Mouse (Mus musculus): ENCODE measurements around the gene Zfp704. TPM values are rescaled to one million over a fixed set of nuclear protein-coding genes. Genes with fewer than 3 reads are reported as not detected.
A peak's percentile ranks its signal among the peaks of the same experiment; 100 is the strongest.

Gene Zfp704
- total RNA-seq (2021) = 10 to 100 TPM; 13.4 to 16.6 TPM
- long read RNA-seq, experiment 1, full-length matches to known transcripts = 8 of 15 reads
- long read RNA-seq, experiment 1, partial matches to known transcripts = 2 of 15 reads
- long read RNA-seq, experiment 1, other reads (novel, unspliced or antisense) = 5 of 15 reads
- long read RNA-seq, experiment 2, full-length matches to known transcripts = 6 of 14 reads
- long read RNA-seq, experiment 2, partial matches to known transcripts = 1 of 14 reads
- long read RNA-seq, experiment 2, other reads (novel, unspliced or antisense) = 7 of 14 reads

GRCm38 (mm10) chr3:9609581-9610341 lies at the start of gene Zfp704:
Gene Zfp704, minus strand, starts transcription at chr3:9610085.
- peak; percentile 72 for DNase-seq

GRCm38 (mm10) chr3:9633036-9634005 lies 23.4 kb upstream of the Zfp704 start:
- no peak for DNase-seq

DNA sequence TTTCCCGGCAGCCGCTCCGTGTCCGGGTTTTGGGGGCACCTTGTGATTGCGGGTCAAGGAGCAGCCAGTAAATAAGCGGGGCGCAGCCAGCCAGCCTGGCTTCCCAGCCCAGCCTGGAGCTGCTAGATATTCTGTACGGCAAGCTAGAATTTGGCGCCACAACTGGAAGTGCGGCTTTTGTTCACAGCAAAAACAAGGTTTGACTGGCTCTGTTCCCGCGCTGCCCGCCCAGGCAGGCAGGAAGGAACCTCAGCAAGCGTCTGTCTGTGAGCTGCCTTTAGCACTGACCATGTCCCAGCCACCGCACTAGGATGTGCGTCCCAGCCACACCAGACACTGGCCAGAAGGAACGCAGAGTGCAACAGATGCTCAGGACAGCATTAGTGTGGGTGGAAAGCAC lies 20.1 kb upstream of the Zfp704 start:
- DNase-seq = peak; percentile 41

DNA sequence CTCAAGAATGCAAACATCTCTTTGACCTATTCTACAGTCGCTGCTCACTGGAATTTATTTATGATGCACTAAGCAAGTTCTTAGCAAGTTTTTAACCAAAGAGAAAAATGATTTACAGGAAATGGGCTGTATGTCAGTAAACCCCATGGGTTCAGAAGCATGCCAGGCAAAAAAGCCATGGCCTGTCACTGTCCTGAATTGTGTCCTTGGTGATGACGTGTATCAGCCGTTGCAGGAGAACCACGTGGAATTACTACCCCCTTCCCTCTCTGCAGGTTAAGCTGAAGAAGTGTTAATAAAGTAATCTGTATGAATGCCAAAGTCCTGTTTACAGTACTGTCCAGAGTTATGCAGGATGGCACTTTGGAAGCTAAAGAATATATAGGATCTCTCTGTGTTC lies 18.2 kb upstream of the Zfp704 start:
- no peak for DNase-seq

DNA sequence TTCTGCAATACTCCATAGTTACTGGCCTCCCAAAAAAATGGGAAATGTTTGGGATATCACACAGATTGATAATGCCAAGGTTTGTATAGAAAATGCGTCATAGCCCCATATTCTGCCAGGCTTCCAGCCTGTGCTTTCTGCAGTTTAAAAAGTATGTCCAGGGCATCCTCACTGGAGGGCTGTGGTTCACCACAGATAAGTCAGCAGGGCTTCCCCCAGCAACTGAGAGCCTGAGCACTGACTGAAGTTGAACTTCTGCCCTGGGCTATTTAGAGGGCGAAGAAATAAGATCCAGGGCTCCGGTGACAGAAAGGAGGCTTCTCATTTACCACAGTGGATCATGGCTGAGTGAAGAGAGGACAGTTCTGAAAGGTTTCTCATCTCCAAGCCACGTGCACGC lies 16.3 kb upstream of the Zfp704 start:
- no peak for DNase-seq

GRCm38 (mm10) chr3:9620611-9621010 lies 10.7 kb upstream of the Zfp704 start:
- DNase-seq = no peak

GRCm38 (mm10) chr3:9619562-9620275 lies 9.8 kb upstream of the Zfp704 start:
- DNase-seq = no peak

- DNase-seq = no peak
Observed at GRCm38 (mm10) chr3:9617101-9617500, 7.2 kb upstream of the Zfp704 start.

- DNase-seq = no peak
Observed at GRCm38 (mm10) chr3:9614676-9615075, 4.8 kb upstream of the Zfp704 start.

- DNase-seq = no peak
Observed at GRCm38 (mm10) chr3:9614011-9614410, 4.1 kb upstream of the Zfp704 start.

- no peak for DNase-seq
Observed at GRCm38 (mm10) chr3:9611226-9611625, 1.3 kb upstream of the Zfp704 start.

GRCm38 (mm10) chr3:9610426-9610825 lies 541 bp upstream of the Zfp704 start:
- no peak for DNase-seq

DNA sequence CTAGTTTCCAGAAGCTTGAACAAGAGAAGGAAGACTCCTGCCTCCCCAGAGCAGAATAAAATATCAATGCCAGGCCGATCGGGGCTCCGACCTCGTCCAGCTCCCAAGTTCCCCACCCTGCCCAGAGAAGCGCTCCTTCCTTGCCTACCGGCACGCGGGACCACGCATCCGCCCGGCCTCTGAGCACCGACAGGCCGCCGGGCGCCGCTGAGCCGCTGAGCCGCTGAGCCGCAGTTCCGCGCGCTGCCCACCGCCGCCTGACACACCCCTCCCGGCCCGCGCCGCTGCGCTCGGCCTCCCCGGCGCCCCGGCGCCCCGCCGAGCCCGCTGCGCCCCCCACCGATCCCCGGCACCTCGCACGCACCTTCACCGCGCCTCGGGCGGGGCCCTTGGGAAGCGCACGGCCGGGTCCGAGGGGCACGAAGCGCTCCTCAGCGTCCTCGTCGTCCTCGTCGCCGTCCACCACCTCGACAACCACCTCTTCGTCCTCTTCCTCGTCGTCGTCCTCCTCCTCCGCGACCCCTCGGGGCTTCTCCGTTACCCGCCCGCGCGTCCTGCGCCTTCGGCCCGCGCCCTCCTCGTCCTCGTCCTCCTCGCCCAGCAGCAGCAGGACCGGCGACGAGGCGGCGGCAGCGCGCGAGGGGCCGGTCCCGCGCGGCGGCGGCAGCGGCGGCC lies 842 bp downstream of the Zfp704 start:
- DNase-seq = peak; percentile 58

DNA sequence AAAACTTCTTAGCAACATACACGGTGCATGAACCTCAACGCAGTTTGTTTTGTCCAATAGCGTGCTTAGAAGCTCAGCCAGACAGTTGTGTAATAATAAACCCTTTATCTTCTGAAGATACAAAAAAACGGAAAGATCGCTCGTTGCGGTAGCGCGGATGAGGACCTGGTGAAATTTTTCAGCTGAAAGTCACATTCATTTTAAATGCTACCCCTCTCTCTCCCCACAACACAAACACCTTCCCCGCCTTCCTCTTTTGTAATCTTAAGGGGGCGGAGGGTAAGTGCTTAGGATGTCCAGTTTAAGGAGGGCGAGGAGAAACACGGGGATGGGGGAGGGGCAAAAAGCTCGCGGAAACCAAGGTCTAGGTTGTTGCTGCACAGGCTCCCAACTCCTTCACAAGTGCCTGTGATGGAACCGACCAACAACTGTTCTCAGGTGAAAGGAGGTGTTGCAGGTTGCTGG lies 1.4 kb downstream of the Zfp704 start:
- DNase-seq = peak; percentile 38

- no peak for DNase-seq
Observed at GRCm38 (mm10) chr3:9607686-9608085, 2.2 kb downstream of the Zfp704 start.

GRCm38 (mm10) chr3:9605784-9606706 lies 3.8 kb downstream of the Zfp704 start:
- DNase-seq = no peak

DNA sequence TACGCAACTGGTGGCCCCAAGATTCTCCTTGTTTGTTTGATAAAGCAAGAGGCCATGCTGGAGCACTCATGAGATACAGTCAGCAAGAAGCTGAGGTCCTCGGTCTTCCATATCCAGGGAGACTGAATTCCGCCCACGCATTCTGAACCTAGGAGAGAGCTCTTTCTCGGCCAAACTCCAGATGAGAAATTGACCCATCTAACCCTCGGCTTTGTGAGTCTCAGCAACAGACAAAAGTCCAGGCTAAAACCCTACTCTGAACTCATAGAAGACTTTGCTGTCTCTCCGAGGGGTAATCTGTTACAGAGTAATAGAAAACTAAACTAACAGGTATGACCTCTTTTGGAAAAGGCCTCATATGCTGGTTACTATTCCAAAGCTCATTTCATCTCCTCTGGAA lies 4.9 kb downstream of the Zfp704 start:
- no peak for DNase-seq

GRCm38 (mm10) chr3:9603866-9604265 lies 6.0 kb downstream of the Zfp704 start:
- no peak for DNase-seq

DNA sequence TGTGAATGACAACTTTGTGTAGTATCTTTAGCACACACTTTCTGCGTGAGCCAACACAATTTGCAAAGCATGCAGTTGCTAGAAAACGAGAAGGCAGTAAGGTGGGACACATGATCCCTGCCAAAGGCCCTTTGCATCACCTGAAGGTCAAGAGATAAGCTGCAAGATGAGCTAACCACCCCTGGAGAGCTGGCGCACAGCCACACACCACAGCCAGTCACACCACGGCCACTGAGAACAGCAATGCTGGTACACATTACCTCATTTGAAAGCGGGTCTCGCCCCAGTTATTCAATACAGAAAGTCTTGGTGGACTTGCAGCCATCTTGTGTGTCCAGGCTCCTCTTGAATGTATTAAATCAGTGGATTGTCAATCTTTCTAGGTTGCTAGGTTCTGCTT lies 9.3 kb downstream of the Zfp704 start:
- peak; percentile 25 for DNase-seq
